Mouse (Mus musculus): ENCODE data around the gene Cald1. TPM values are rescaled to one million over a fixed set of nuclear protein-coding genes. Genes with fewer than 3 reads are reported as not detected.
A peak's percentile ranks its signal among the peaks of the same experiment; 100 is the strongest.

Cald1 gene
- polyA plus RNA-seq, 1 experiment from 2014 or later = 232 TPM

GRCm38 (mm10) chr6:34691416-34691815 lies 93.1 kb downstream of the Cald1 start:
- Histone ChIP-seq H3K9me3 (no peaks in the 10 kb centered on the region), H3K4me3 (no peak overlapping the region), H3K27me3 (replicated peaks; ENCODE audit: low read depth, poor library complexity, severe bottlenecking) (no peaks in the 10 kb centered on the region), H3K36me3 (replicated peaks) (peaks cover 13% of the 10 kb centered on the region), H3K27ac (replicated peaks) (no peak overlapping the region), H3K4me1 (peaks cover 2% of the 10 kb centered on the region)
- no peak for DNase-seq (ENCODE audit: low spot score)
- WGBS = 72% methylated on average over 7 of the region's 7 CpGs

- 89% methylated on average over 4 of the region's 4 CpGs for WGBS
Measured at GRCm38 (mm10) chr6:34694096-34694495, 95.8 kb downstream of the Cald1 start.

GRCm38 (mm10) chr6:34703421-34704120 lies 105.3 kb downstream of the Cald1 start:
- Histone ChIP-seq H3K4me3 (no peak overlapping the region), H3K27me3 (replicated peaks; ENCODE audit: low read depth, poor library complexity, severe bottlenecking) (no peaks in the 10 kb centered on the region)
- 82% methylated on average over 1 of the region's 1 CpGs for WGBS

More at GRCm38 (mm10) chr6:34694096-34694495, 95.8 kb downstream of the Cald1 start:
- Histone ChIP-seq H3K4me3 (no peak overlapping the region), H3K27ac (replicated peaks) (no peak overlapping the region), H3K9me3 (no peaks in the 10 kb centered on the region), H3K36me3 (replicated peaks) (peaks cover 5% of the 10 kb centered on the region; the same call in 1 of the 2 replicates), H3K4me1 (no peaks in the 10 kb centered on the region), H3K27me3 (replicated peaks; ENCODE audit: low read depth, poor library complexity, severe bottlenecking) (no peaks in the 10 kb centered on the region)
- no peak for DNase-seq (ENCODE audit: low spot score)

GRCm38 (mm10) chr6:34707521-34707920 lies 109.2 kb downstream of the Cald1 start:
- Histone ChIP-seq H3K4me3 (no peak overlapping the region), H3K36me3 (replicated peaks) (peaks cover 32% of the 10 kb centered on the region), H3K9me3 (peaks cover 15% of the 10 kb centered on the region), H3K4me1 (peaks cover 58% of the 10 kb centered on the region), H3K27ac (replicated peaks) (peak overlapping the region; percentile 94), H3K27me3 (replicated peaks; ENCODE audit: low read depth, poor library complexity, severe bottlenecking) (no peaks in the 10 kb centered on the region)
- 21% methylated on average over 2 of the region's 2 CpGs for WGBS
- no peak for DNase-seq (ENCODE audit: low spot score)

More at GRCm38 (mm10) chr6:34703421-34704120, 105.3 kb downstream of the Cald1 start:
- Histone ChIP-seq H3K9me3 (peaks cover 15% of the 10 kb centered on the region), H3K27ac (replicated peaks) (no peak overlapping the region), H3K36me3 (replicated peaks) (peaks cover 37% of the 10 kb centered on the region), H3K4me1 (peaks cover 22% of the 10 kb centered on the region)
- no peak for DNase-seq (ENCODE audit: low spot score)

GRCm38 (mm10) chr6:34708650-34709265 lies 110.5 kb downstream of the Cald1 start:
- Histone ChIP-seq H3K27ac (replicated peaks) (peak overlapping the region; percentile 94), H3K4me3 (peak overlapping the region; percentile 67), H3K36me3 (replicated peaks) (peaks cover 19% of the 10 kb centered on the region), H3K4me1 (peaks cover 70% of the 10 kb centered on the region), H3K27me3 (replicated peaks; ENCODE audit: low read depth, poor library complexity, severe bottlenecking) (no peaks in the 10 kb centered on the region), H3K9me3 (peaks cover 13% of the 10 kb centered on the region)
- 22% methylated on average over 13 of the region's 13 CpGs for WGBS
- DNase-seq (ENCODE audit: low spot score) = peak; percentile 67

- under 1% methylated on average over 11 of the region's 11 CpGs for WGBS
- H3K36me3 ChIP-seq (replicated peaks) = peaks cover 14% of the 10 kb centered on the region
- peaks cover 8% of the 10 kb centered on the region for H3K9me3 ChIP-seq
- peak; percentile 77 for DNase-seq (ENCODE audit: low spot score)
- H3K27me3 ChIP-seq (replicated peaks; ENCODE audit: low read depth, poor library complexity, severe bottlenecking) = no peaks in the 10 kb centered on the region
- H3K27ac ChIP-seq (replicated peaks) = peak overlapping the region; percentile 94
- peak overlapping the region; percentile 67 for H3K4me3 ChIP-seq
- H3K4me1 ChIP-seq = peaks cover 72% of the 10 kb centered on the region
Measured at GRCm38 (mm10) chr6:34709289-34709688, 111.0 kb downstream of the Cald1 start.

GRCm38 (mm10) chr6:34709946-34710682 lies 111.8 kb downstream of the Cald1 start:
- peak; percentile 66 for DNase-seq (ENCODE audit: low spot score)
- Histone ChIP-seq H3K4me1 (peaks cover 72% of the 10 kb centered on the region), H3K27ac (replicated peaks) (peak overlapping the region; percentile 94), H3K4me3 (peak overlapping the region; percentile 67), H3K9me3 (no peaks in the 10 kb centered on the region), H3K27me3 (replicated peaks; ENCODE audit: low read depth, poor library complexity, severe bottlenecking) (no peaks in the 10 kb centered on the region), H3K36me3 (replicated peaks) (peaks cover 8% of the 10 kb centered on the region)
- WGBS = 6% methylated on average over 14 of the region's 14 CpGs

- Histone ChIP-seq H3K36me3 (replicated peaks) (peaks cover 10% of the 10 kb centered on the region), H3K4me1 (peaks cover 78% of the 10 kb centered on the region), H3K9me3 (no peaks in the 10 kb centered on the region), H3K4me3 (peak overlapping the region; percentile 67), H3K27ac (replicated peaks) (peak overlapping the region; percentile 94), H3K27me3 (replicated peaks; ENCODE audit: low read depth, poor library complexity, severe bottlenecking) (no peaks in the 10 kb centered on the region)
- peak; percentile 41 for DNase-seq (ENCODE audit: low spot score)
- WGBS = 43% methylated on average over 5 of the region's 5 CpGs
Measured at GRCm38 (mm10) chr6:34710848-34711247, 112.5 kb downstream of the Cald1 start.

- Histone ChIP-seq H3K27me3 (replicated peaks; ENCODE audit: low read depth, poor library complexity, severe bottlenecking) (no peaks in the 10 kb centered on the region), H3K4me1 (peaks cover 83% of the 10 kb centered on the region), H3K4me3 (peak overlapping the region; percentile 67; the same call in 1 of the 2 replicates), H3K9me3 (no peaks in the 10 kb centered on the region), H3K27ac (replicated peaks) (peak overlapping the region; percentile 94; the same call in 1 of the 2 replicates), H3K36me3 (replicated peaks) (peaks cover 15% of the 10 kb centered on the region)
- no peak for DNase-seq (ENCODE audit: low spot score)
- whole genome bisulfite sequencing = 79% methylated on average over 10 of the region's 10 CpGs
Measured at GRCm38 (mm10) chr6:34711620-34712019, 113.3 kb downstream of the Cald1 start.

GRCm38 (mm10) chr6:34713169-34713568 lies 114.9 kb downstream of the Cald1 start:
- H3K36me3 ChIP-seq (replicated peaks) = peaks cover 15% of the 10 kb centered on the region
- DNase-seq (ENCODE audit: low spot score) = no peak
- WGBS = 79% methylated on average over 4 of the region's 4 CpGs
- no peaks in the 10 kb centered on the region for H3K9me3 ChIP-seq
- peaks cover 83% of the 10 kb centered on the region for H3K4me1 ChIP-seq
- H3K27me3 ChIP-seq (replicated peaks; ENCODE audit: low read depth, poor library complexity, severe bottlenecking) = no peaks in the 10 kb centered on the region
- no peak overlapping the region for H3K4me3 ChIP-seq
- peak overlapping the region; percentile 30; the same call in 1 of the 2 replicates for H3K27ac ChIP-seq (replicated peaks)

- Histone ChIP-seq H3K4me3 (no peak overlapping the region), H3K36me3 (replicated peaks) (peaks cover 15% of the 10 kb centered on the region), H3K9me3 (no peaks in the 10 kb centered on the region), H3K27me3 (replicated peaks; ENCODE audit: low read depth, poor library complexity, severe bottlenecking) (no peaks in the 10 kb centered on the region), H3K27ac (replicated peaks) (no peak overlapping the region), H3K4me1 (peaks cover 83% of the 10 kb centered on the region)
- no peak for DNase-seq (ENCODE audit: low spot score)
- 89% methylated on average over 8 of the region's 8 CpGs for WGBS
Measured at GRCm38 (mm10) chr6:34713777-34714176, 115.5 kb downstream of the Cald1 start.

- 90% methylated on average over 4 of the region's 4 CpGs for WGBS
- DNase-seq (ENCODE audit: low spot score) = no peak
- Histone ChIP-seq H3K27ac (replicated peaks) (no peak overlapping the region), H3K4me1 (peaks cover 86% of the 10 kb centered on the region), H3K27me3 (replicated peaks; ENCODE audit: low read depth, poor library complexity, severe bottlenecking) (no peaks in the 10 kb centered on the region), H3K4me3 (no peak overlapping the region), H3K9me3 (no peaks in the 10 kb centered on the region), H3K36me3 (replicated peaks) (peaks cover 16% of the 10 kb centered on the region)
Measured at GRCm38 (mm10) chr6:34714612-34715011, 116.3 kb downstream of the Cald1 start.

All from embryonic facial prominence, embryonic 10.5 days (tissue).